ENCODE assay signal across 16 mouse cellular contexts in genomic region chr9:115030581-115030980, GRCm38 (mm10). TPM values are rescaled to one million over a fixed set of nuclear protein-coding genes. Genes with fewer than 3 reads are reported as not detected.
"Had no signal": no experiment of that assay in that cellular context is flagged by ENCODE, and none has a peak within 500 bp of the region (broad histone marks: within the 10 kb centered on the region; RNA-seq: fewer than 3 reads in every experiment).

No protein-coding gene starts in this region.

- ATAC-seq: midbrain, embryonic 16.5 days had no signal

- H3K36me3 ChIP-seq: midbrain, embryonic 12.5 days; neural tube, embryonic 12.5 days; stomach, embryonic 15.5 days had no signal

- H3K4me3 ChIP-seq: midbrain, embryonic 12.5 days; neural tube, embryonic 12.5 days; stomach, embryonic 15.5 days had no signal

- H3K27ac ChIP-seq: liver, embryonic 14.5 days; macrophage; neural tube, embryonic 12.5 days; stomach, embryonic 15.5 days; stomach, postnatal 0 days had no signal

- H3K9ac ChIP-seq: liver, embryonic 14.5 days; lung, embryonic 14.5 days; midbrain, embryonic 12.5 days; neural tube, embryonic 12.5 days; stomach, embryonic 15.5 days had no signal

- H3K4me2 ChIP-seq: lung, embryonic 14.5 days; midbrain, embryonic 12.5 days; neural tube, embryonic 12.5 days; stomach, embryonic 15.5 days had no signal

- H3K4me1 ChIP-seq: stomach, embryonic 15.5 days had no signal

- DNase-seq: lung, adult 18-20 months; lung, embryonic 14.5 days; lung, postnatal 10 days; right cerebral cortex, postnatal 14 days; thymus, adult 2 months; thymus, postnatal 25 days; thymus, postnatal 4 days had no signal

- H3K27me3 ChIP-seq: neural tube, embryonic 12.5 days; stomach, embryonic 15.5 days had no signal

- H3K9me3 ChIP-seq: midbrain, embryonic 12.5 days; neural tube, embryonic 12.5 days; stomach, embryonic 15.5 days had no signal

RNA-seq across cellular contexts. Expression of gene Osbpl10, which starts 52.2 kb away (rescaled TPM):
- total RNA-seq: megakaryocyte, adult 5-6 weeks; neutrophil, adult 5-6 weeks had no signal
- polyA plus RNA-seq: macrophage had no signal
